Mouse (Mus musculus): Measurements from ENCODE around the gene Cep57l1.

The Cep57l1 gene

DNA sequence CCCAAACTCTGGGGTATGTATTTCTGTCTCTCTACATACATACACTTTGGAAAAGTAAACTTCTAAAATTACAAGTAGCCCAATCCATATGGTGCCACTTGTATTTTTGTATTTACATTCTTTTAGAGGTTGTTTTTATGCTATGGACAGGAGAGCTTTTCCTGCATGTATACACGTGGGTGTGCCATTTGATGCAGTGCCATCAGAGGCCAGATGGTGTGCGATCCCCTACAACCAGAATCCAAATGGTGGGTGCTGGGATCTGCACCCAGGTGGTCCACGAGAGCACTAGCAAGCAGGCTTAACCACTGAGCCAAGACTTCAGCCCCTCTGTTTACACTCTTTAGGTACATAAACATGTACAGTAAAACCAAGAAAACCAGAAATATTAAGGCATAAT lies 60.4 kb downstream of the Cep57l1 start:
- in situ Hi-C loops (cut with MboI; ENCODE audit: low sequenced_read_pairs), result no loop called here

DNA sequence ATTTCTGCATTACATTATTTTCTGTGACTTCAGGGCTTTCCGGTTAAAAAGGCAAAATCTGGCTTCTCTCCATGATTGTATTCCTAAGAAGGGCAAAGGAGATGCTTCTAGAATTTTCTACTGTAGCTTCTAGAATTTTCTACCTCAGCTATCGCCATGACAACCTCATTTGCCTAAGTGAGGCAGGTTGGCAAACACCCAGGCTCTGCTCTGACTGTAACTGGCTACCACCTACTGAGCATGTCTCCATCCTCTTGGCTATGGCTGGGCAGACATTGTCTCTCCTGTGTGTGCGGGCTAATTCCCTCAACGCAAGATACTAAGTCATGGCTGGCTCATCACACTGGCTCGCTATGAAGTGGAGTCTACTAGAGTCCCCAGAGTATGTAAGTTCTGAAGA lies 63.1 kb downstream of the Cep57l1 start:
- in situ Hi-C loops (cut with MboI; ENCODE audit: low sequenced_read_pairs), result no loop called here

DNA sequence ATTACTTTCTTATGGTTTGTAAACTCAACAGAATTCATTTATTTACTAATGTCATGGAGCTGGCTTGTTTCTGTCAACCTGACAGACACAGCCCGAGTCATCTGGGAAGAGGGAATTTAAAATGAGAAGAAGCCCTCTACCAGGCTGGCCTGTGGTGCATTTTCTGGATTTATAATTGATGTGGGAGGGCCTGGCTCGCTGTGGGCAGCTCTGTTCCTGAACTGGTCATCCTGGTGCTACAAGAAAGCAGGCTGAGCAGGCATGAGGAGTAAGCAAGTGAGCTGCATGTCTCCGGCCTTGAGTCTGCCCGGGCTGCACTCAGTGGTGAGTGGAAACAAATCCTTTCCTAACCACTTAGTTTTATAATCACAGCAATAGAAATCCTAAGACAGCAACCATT lies 65.7 kb downstream of the Cep57l1 start:
- in situ Hi-C loops (cut with MboI; ENCODE audit: low sequenced_read_pairs), result no loop called here

DNA sequence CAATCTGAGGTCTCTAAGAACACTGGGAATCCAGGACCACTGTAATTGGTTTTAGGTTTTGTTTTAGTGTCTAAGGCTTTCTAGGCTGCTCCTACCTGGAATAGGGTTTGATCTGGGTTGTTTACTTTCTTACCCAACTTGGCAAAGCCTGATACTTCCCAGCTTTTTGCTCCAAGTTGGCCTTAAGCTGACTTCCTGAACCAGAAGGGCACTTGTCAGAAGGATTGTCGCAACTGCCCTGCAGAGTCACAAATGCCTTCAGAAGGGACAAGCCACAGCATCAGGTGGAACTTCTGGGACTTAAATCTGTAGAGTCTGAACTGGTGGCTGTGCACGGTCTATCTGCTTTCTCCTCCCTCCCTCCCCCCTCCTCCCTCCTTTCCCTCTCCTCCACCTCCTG lies 69.5 kb downstream of the Cep57l1 start:
- in situ Hi-C loops (cut with MboI; ENCODE audit: low sequenced_read_pairs), result no loop called here

DNA sequence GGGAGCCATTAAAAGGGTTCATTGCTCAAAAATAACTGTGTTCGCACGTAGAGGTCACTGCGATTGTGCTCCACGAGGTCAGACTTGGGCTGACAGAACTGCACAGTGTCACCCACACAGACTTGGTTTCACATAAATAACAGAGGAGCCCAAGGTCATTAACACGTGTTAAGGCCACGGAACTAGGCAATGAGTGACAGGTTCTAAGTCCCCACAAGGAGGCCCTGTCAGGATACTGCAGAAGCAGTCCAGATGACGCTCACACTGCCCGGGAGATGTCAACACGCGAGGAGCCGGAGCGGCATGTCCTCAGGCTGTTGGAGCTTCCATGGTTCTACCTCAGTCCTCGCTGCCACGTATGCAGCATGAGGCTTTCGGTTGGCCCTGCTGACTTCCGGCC lies 72.4 kb downstream of the Cep57l1 start:
- in situ Hi-C loops (cut with MboI; ENCODE audit: low sequenced_read_pairs), result no loop called here

DNA sequence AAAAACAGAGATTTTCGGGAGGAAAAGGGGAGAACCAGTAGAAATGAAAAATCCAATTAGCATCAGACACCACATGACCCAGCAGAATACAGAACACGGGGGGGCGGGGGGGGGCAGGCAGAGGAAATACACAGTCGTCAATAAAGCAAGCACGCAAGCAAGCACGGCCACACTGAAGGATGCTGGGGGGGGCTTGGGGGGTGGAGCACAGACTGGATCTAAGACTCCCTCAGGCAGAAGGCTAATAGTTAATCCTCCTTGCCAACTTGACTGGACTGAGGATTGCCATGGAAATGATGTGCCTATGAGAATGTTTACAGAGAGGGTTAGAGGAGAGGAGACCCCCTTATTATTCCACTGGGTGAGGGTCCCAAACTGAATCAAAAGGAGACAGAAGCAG lies 74.3 kb downstream of the Cep57l1 start:
- in situ Hi-C loops (cut with MboI; ENCODE audit: low sequenced_read_pairs), result no loop called here

DNA sequence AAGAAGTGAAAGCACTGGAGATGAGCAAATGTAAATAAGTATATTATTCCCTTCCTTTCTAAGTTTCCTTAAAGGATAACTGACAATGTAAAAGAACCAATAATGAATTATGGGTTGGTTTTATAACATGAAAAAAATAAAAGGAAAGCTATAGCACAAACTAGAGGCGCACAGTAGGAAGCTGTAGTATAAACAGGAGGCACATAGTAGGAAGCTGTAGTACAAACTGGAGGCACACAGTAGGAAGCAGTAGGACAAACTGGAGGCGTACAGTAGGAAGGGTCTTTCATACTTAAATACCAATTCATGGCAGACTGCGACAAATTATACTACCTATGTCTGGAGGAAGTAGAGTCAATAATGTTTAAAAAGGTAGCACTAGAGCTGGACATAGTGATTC lies 76.5 kb downstream of the Cep57l1 start:
- in situ Hi-C loops (cut with MboI; ENCODE audit: low sequenced_read_pairs), result no loop called here

DNA sequence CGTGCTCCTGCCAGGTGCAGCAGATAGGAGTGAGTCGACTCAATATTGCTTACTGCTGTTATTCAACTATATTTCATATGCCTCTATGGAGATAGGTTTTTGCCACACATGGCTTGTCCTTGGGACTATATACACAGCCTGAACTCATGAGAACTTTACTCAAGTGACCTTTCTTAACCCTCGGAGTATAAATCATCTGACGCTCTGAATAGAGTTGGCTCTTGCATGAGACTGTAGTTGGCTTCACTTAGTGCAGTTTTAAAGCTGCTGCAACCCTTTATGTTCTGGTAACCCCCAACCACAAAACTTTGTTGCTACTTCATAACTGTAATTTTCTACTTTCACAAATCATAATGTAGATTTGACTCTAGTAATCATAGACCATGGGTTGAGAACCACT lies 77.7 kb downstream of the Cep57l1 start:
- in situ Hi-C loops (cut with MboI; ENCODE audit: low sequenced_read_pairs), result no loop called here

DNA sequence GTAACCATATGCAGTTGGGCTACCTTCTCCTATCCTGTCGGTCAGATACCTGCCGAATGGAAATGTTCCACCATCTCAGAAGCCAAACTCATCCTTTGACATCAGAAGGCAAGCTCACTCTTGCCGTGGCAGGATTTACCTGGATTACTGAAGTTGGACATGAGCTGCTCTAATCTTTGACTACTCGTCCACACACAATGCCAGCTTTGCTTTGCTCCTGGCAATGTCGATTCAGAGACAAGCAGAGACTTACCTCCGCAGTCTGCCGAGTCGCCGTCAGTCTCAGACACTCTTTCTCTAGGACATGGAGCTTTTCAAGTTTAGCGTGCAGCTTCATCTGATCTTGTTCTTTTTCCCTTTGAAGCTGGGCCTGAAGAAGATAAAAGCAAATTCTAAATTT lies 78.9 kb downstream of the Cep57l1 start:
- in situ Hi-C loops (cut with MboI; ENCODE audit: low sequenced_read_pairs), result no loop called here

DNA sequence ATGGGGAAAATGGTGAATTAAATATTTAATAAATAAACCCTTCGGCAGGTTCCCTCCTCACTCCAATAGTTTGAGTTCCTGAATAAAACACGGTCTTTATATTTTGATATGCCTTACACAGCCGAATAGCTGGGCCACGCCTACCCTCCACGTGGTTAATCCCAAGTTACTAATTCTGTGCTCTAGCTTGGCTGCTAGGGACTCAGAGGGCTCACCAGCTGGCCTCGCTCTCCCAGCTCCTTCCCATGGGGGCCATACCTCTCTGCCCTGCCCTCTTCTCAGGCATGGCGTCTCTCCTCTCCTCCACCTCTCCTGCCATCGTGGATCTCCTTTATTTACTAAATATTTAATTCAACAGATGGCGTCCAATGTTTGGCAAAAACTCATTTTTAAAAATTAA lies 83.5 kb downstream of the Cep57l1 start:
- in situ Hi-C loops (cut with MboI; ENCODE audit: low sequenced_read_pairs), result no loop called here

DNA sequence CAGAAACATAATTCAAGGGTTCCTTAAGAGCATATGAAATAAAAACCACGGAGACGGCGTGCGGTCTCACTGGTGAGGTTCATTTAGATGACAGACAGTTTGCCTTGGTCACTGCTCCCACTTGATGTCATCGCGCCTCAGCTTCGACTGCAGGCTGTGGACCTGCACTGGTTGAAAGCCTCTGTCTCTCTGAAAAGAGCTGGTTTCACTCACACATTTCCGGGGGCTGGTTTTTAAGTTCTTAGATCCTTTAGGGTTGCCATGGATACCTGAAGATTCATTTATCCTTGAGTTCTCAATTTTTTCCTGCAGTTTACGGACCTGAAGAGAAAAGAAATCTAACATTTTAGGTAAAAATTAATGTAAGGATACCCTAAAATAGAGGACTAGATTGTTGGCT lies 90.1 kb downstream of the Cep57l1 start:
- in situ Hi-C loops (cut with MboI; ENCODE audit: low sequenced_read_pairs), result no loop called here

DNA sequence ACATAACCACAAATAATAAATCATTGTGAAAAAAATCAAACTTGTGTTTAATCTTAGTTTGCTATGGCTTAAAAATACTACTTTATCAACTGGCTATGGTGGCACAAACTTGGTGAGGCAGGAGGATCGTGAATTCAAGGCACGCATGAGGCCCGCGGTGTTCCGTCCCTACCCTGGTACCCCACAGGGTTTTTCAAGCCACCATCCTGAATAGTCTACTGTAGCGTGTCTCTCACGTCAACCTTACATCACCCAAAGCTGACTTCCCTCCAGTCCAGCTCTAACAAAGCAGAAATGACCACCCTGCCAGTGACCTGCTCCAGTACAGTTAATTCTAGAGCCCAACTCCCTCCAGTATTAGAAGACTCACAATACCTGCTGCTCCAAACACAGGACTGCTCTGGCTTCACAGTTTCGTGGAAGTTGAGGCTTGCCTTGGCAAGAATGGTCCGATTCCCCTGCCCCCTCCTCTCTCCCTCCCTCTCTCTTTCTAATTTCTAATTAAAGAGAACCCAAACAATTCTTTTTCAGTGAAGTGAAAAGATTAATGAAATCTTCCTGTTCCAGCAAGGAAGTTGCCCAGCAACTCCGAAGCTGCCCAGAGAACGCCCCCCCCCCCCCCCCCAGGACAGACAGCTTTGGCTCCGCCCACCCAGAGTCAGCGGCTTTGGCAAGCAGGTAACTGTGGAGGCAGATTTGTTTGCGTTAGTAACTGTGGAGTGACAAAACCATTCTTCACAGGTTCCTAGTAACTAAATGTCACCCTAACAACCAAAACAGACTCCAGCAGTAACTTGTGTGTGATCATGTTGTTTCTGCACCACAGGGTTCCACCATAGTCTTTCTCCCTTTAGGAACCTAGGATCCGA lies 93.4 kb downstream of the Cep57l1 start, which contains the start of gene Ccdc162:
Ccdc162 (minus strand) TSS at position 606 of the 869 bp plus-strand sequence.
- in situ Hi-C loops (cut with MboI; ENCODE audit: low sequenced_read_pairs), result no loop called here

DNA sequence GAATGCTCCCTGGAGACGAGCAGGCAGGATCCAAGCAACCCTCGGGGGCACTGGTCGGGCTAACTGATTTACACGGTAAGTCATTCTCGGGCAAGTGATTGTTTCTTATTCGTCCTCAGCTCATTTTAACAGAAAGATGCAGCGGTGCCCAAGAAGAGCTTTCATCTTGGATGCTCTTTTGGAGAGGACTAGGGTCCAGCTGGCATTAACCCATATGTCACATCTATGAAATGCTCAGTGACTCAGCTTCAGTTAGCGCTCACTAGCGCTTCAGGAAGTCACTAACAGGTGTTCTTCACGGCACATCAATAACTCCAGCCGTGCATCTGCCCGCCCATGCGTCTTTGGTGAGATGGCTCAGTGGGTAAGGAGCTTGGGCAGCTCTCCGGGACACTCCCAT lies 94.1 kb downstream of the Cep57l1 start:
- in situ Hi-C loops (cut with MboI; ENCODE audit: low sequenced_read_pairs), result no loop called here

DNA sequence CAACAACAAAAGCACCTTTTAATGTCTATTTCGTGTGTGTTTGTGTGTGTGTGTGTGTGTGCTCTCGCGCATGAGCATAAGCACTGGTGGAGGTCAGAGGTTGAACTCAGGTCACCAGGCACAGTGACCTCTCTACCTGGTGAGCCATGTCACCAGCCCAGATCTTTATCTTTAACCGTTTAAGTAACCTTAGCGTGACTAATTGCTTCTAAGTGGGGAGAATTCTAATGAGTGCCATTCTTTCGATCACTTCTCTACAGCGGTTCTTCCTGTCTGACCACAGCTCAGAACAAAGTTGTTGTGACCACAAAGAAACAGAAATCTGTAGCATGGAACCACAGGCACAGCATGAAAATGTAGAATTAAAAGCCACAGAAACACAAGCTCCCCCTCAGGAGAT lies 98.2 kb downstream of the Cep57l1 start:
- in situ Hi-C loops (cut with MboI; ENCODE audit: low sequenced_read_pairs), result no loop called here

DNA sequence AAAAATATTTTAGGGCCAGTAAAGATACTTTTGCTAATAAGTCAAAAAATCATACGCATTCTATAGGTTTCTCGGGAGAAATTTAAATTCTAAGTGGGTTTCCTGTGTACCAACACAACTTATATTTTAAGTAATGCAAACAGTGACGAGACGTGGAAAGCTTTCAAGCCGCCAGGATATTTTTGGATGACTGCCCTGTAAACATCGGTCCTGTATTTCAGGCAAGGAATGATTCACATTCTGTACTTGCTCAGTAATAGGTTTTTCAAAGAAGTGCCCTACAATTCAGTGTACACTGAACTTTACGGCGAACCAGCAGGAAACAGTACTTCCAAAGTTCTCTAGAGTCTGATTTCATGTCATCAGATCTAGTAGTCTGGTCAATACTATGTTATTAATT lies 98.9 kb downstream of the Cep57l1 start:
- in situ Hi-C loops (cut with MboI; ENCODE audit: low sequenced_read_pairs), result no loop called here

DNA sequence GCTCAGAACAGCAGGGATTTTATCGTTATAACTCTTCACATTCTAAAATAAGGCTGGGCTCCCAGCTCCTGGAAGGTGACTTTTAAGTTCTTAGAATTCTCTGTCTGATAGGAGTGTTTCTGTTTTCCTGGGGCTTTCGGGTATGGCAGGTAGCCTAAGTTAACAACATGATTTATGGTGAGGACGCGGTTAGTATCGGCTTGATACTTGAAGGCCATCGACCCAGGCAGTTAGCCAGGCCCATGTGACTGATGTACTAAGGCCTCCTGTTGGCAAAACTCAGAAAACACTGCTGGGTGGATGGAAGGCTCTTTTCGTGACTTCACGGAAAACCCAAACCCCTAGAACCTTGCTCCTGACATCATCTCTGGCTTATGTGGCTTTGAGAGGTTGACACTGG lies 100.3 kb downstream of the Cep57l1 start:
- in situ Hi-C loops (cut with MboI; ENCODE audit: low sequenced_read_pairs), result no loop called here

DNA sequence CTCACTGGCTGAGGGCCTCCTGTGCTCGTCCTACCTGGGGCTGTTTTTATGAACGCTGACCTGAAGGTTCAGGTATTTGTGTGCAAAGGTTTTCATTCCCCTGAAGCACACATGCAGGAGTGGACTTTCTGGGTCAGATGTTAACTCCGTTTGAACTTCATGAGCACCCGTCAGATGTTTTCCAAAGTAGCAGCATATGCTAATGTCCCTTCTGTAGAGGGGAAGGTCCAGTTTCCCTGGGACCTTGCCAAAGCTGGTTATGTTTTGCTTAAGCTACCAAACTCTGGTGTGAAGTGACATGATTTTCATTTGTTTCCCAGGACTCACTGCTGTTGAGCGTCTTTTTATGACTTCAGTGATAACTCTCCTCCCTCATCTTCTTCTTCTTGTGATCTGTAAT lies 110.0 kb downstream of the Cep57l1 start:
- in situ Hi-C loops (cut with MboI; ENCODE audit: low sequenced_read_pairs), result loop anchor here (10.0 kb wide), 1 partner anchor 595 kb away; no protein-coding TSS in a partner anchor

DNA sequence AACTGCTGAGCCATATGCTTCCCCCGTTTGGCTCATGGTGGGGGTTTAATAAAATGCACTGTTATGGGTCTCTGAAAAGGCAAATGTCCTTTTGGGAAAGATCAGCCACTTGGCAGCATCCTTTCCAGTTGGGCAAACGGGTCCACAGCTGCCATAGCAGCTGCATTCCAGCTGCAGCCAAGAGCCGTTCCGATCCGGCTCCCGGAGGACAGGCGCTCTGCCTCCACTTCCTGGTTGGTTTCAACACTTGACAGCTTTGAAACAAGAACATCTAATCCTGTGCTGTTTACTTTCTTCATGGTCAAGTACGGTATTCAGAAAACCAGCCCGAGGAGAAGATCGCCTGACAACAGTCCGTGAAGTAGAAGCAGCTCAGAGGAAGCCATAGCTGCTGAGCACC lies 112.6 kb downstream of the Cep57l1 start:
- in situ Hi-C loops (cut with MboI; ENCODE audit: low sequenced_read_pairs), result loop anchor here (10.0 kb wide), 1 partner anchor 598 kb away; no protein-coding TSS in a partner anchor

DNA sequence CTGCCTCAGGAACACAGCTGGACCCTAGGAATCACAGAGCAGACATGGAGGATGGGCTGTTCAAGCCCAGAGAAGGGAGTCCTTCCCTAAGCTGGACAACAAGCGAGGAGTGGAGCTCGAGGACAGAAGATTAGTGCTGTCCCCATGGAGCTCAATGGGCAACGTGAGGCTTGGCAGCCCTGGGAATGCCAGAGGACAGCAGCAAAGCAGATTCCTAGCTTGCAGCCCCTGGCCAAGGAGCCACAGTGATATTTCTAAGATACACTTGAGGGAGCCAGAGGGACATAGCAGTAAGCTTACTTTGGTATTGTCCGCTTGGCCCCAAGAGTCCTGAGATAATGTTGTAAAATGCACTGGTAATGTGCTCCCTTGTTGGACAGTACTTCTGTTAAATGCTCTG lies 118.7 kb downstream of the Cep57l1 start:
- in situ Hi-C loops (cut with MboI; ENCODE audit: low sequenced_read_pairs), result loop anchor here (10.0 kb wide), 1 partner anchor 604 kb away; no protein-coding TSS in a partner anchor

DNA sequence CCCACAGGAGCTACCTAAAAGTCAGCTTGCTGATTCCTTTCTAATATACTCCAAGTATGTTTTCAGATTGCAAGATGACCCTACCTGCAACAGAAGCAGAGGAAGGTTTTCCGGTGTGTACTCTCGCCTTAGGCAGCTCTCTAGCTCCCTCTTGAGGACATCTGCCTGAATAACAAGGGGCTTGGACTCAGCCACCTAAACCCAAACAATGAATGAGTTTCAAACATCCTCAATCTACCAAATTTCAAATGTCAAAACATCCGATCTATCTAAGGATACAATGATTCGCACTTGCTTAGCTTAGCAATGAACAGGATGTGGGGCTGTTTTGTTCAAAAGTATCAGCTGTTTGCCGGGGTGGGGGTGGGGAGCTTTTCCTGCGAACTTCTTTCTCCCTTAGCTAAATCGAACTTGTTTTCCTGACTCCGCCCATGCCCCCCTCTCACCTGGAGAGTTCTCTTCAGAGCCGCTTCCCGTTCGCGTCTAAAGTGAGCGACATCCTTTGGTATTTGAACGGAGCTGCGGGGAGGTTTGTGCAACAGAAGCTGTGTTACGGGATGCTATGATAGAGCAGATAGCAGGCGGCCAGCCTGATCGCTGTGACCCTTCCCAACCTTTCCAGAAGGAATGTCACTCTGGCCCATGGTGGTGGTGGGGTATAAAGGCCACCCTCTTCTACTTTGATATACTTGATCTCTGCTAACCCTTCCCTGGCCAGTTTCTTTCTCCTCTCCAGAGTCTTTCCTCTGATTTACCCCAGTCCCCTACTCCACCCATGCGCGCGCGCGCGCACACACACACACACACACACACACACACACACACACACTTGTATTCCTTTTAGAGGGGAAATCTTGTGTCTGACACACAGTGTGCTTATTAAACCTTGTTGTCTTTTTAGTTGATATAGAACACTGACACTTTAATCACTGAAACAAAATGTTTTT lies 119.5 kb downstream of the Cep57l1 start:
- in situ Hi-C loops (cut with MboI; ENCODE audit: low sequenced_read_pairs), result loop anchor here (10.0 kb wide), 1 partner anchor 605 kb away; no protein-coding TSS in a partner anchor

DNA sequence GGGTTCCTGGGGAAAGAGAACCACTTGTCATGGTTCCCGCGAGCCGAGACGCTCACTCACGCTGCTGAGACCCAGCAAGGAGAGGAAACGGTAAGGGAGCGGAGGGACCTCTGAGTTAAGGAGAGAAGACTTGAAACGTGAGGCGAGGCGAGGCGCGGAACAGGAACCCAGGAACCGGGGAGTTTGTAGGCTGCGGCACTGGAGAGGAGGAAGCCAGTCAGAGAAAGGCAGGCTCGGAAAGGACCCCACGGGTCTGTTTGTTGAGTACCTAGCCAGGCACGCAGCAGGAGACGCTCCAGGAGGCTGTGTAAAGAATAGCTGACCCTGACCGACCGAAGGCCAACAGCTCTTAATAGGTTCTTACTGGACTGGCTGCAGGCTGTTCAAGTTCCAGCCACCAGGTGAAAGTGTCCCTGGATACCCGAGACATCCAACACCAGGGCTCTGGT lies 125.1 kb downstream of the Cep57l1 start:
- in situ Hi-C loops (cut with MboI; ENCODE audit: low sequenced_read_pairs), result loop anchor here (5.0 kb wide), 1 partner anchor 167 kb away; the partner anchor contains the start of gene Cd164

Data from CH12F3 (cell line).